Mouse (Mus musculus): ENCODE results near the gene Cyp24a1. TPM values are rescaled to one million over a fixed set of nuclear protein-coding genes. Genes with fewer than 3 reads are reported as not detected.

Gene Cyp24a1
- total RNA-seq (2012; rRNA removed): not detected in 2 replicates

GRCm38 (mm10) chr2:170497091-170497566, at the start of gene Cyp24a1:
Gene Cyp24a1 (minus strand): TSS chr2:170497145.
- TF ChIP-seq ZNF384 (IDR thresholded peaks at IDR 0.05; ENCODE audit: low read depth, low read length): no peak
- TF ChIP-seq CHD2 (IDR thresholded peaks at IDR 0.05; ENCODE audit: low read depth, low read length): no peak
- no peak for TF ChIP-seq HCFC1 (IDR thresholded peaks at IDR 0.05; ENCODE audit: borderline replicate concordance, insufficient read depth, low read length)
- TF ChIP-seq ZC3H11A (IDR thresholded peaks at IDR 0.05; ENCODE audit: borderline replicate concordance, low read depth, low read length): no peak
- no peak for TF ChIP-seq MAFK (IDR thresholded peaks at IDR 0.05; ENCODE audit: insufficient read depth, low read depth, low read length)
- Histone ChIP-seq H3K9ac (ENCODE audit: insufficient read depth, low read depth, low read length, poor library complexity, severe bottlenecking) (no peak within 1 kb of the TSS), H3K4me3 (ENCODE audit: insufficient read depth in 1 of 2, low read depth in 1 of 2, low read length in 2 of 2, poor library complexity in 1 of 2, severe bottlenecking in 1 of 2) (peak within 1 kb of the TSS; percentile 35 to 42), H3K36me3 (ENCODE audit: control insufficient read depth, insufficient read depth, low read length, poor library complexity, severe bottlenecking) (no peaks in the 10 kb centered on the region), H3K4me1 (ENCODE audit: control insufficient read depth in 2 of 2, insufficient read depth in 2 of 2, low read length in 2 of 2, poor library complexity in 1 of 2) (peaks cover 0 to 11% of the 10 kb centered on the region in 2 experiments; a peak in 2 of 4 replicates), H3K9me3 (ENCODE audit: control insufficient read depth, insufficient read depth, low read depth, low read length) (no peaks in the 10 kb centered on the region), H3K27ac (ENCODE audit: insufficient read depth, low read depth, low read length, poor library complexity, severe bottlenecking) (no peak within 1 kb of the TSS)
- DNase-seq (ENCODE audit: low read depth, low spot score): no peak
- in situ Hi-C loops (cut with MboI; ENCODE audit: low sequenced_read_pairs in 2 of 2, unreplicated experiment in 2 of 2): no loop called here

GRCm38 (mm10) chr2:170545745-170546144, 48.8 kb upstream of the Cyp24a1 start:
- Histone ChIP-seq H3K36me3 (ENCODE audit: control insufficient read depth, insufficient read depth, low read length, poor library complexity, severe bottlenecking) (no peaks in the 10 kb centered on the region), H3K9me3 (ENCODE audit: control insufficient read depth, insufficient read depth, low read depth, low read length) (no peaks in the 10 kb centered on the region), H3K27ac (ENCODE audit: insufficient read depth, low read depth, low read length, poor library complexity, severe bottlenecking) (no peak overlapping the region), H3K9ac (ENCODE audit: insufficient read depth, low read depth, low read length, poor library complexity, severe bottlenecking) (no peak overlapping the region), H3K4me3 (ENCODE audit: insufficient read depth in 1 of 2, low read depth in 1 of 2, low read length in 2 of 2, poor library complexity in 1 of 2, severe bottlenecking in 1 of 2) (no peak overlapping the region), H3K4me1 (ENCODE audit: control insufficient read depth in 2 of 2, insufficient read depth in 2 of 2, low read length in 2 of 2, poor library complexity in 1 of 2) (peaks cover 6 to 7% of the 10 kb centered on the region in 2 experiments; a peak in 3 of 4 replicates)
- TF ChIP-seq CHD2 (IDR thresholded peaks at IDR 0.05; ENCODE audit: low read depth, low read length) (no peak), ZNF384 (IDR thresholded peaks at IDR 0.05; ENCODE audit: low read depth, low read length) (no peak), ZC3H11A (IDR thresholded peaks at IDR 0.05; ENCODE audit: borderline replicate concordance, low read depth, low read length) (no peak), MAFK (IDR thresholded peaks at IDR 0.05; ENCODE audit: insufficient read depth, low read depth, low read length) (no peak), HCFC1 (IDR thresholded peaks at IDR 0.05; ENCODE audit: borderline replicate concordance, insufficient read depth, low read length) (no peak)
- in situ Hi-C loops (cut with MboI; ENCODE audit: low sequenced_read_pairs in 2 of 2, unreplicated experiment in 2 of 2): no loop called here
- DNase-seq (ENCODE audit: low read depth, low spot score): no peak

- Histone ChIP-seq H3K9me3 (ENCODE audit: control insufficient read depth, insufficient read depth, low read depth, low read length) (no peaks in the 10 kb centered on the region), H3K9ac (ENCODE audit: insufficient read depth, low read depth, low read length, poor library complexity, severe bottlenecking) (no peak overlapping the region), H3K4me1 (ENCODE audit: control insufficient read depth in 2 of 2, insufficient read depth in 2 of 2, low read length in 2 of 2, poor library complexity in 1 of 2) (peaks cover 3 to 5% of the 10 kb centered on the region in 2 experiments; a peak in 1 of 4 replicates), H3K27ac (ENCODE audit: insufficient read depth, low read depth, low read length, poor library complexity, severe bottlenecking) (no peak overlapping the region), H3K4me3 (ENCODE audit: insufficient read depth in 1 of 2, low read depth in 1 of 2, low read length in 2 of 2, poor library complexity in 1 of 2, severe bottlenecking in 1 of 2) (no peak overlapping the region), H3K36me3 (ENCODE audit: control insufficient read depth, insufficient read depth, low read length, poor library complexity, severe bottlenecking) (no peaks in the 10 kb centered on the region)
- in situ Hi-C loops (cut with MboI; ENCODE audit: low sequenced_read_pairs in 2 of 2, unreplicated experiment in 2 of 2): no loop called here
- no peak for DNase-seq (ENCODE audit: low read depth, low spot score)
- TF ChIP-seq MAFK (IDR thresholded peaks at IDR 0.05; ENCODE audit: insufficient read depth, low read depth, low read length) (no peak), ZNF384 (IDR thresholded peaks at IDR 0.05; ENCODE audit: low read depth, low read length) (no peak), ZC3H11A (IDR thresholded peaks at IDR 0.05; ENCODE audit: borderline replicate concordance, low read depth, low read length) (no peak), CHD2 (IDR thresholded peaks at IDR 0.05; ENCODE audit: low read depth, low read length) (no peak), HCFC1 (IDR thresholded peaks at IDR 0.05; ENCODE audit: borderline replicate concordance, insufficient read depth, low read length) (no peak)
Measured at GRCm38 (mm10) chr2:170544950-170545349, 48.0 kb upstream of the Cyp24a1 start.

- no peak overlapping the region for H3K9ac ChIP-seq (ENCODE audit: insufficient read depth, low read depth, low read length, poor library complexity, severe bottlenecking)
- TF ChIP-seq MAFK (IDR thresholded peaks at IDR 0.05; ENCODE audit: insufficient read depth, low read depth, low read length) (no peak), ZC3H11A (IDR thresholded peaks at IDR 0.05; ENCODE audit: borderline replicate concordance, low read depth, low read length) (no peak), CHD2 (IDR thresholded peaks at IDR 0.05; ENCODE audit: low read depth, low read length) (no peak)
- no peaks in the 10 kb centered on the region for H3K9me3 ChIP-seq (ENCODE audit: control insufficient read depth, insufficient read depth, low read depth, low read length)
- peaks cover 5 to 6% of the 10 kb centered on the region in 2 experiments; a peak in 2 of 4 replicates for H3K4me1 ChIP-seq (ENCODE audit: control insufficient read depth in 2 of 2, insufficient read depth in 2 of 2, low read length in 2 of 2, poor library complexity in 1 of 2)
- H3K36me3 ChIP-seq (ENCODE audit: control insufficient read depth, insufficient read depth, low read length, poor library complexity, severe bottlenecking): no peaks in the 10 kb centered on the region
- H3K4me3 ChIP-seq (ENCODE audit: insufficient read depth in 1 of 2, low read depth in 1 of 2, low read length in 2 of 2, poor library complexity in 1 of 2, severe bottlenecking in 1 of 2): no peak overlapping the region
- DNase-seq (ENCODE audit: low read depth, low spot score): no peak
- in situ Hi-C loops (cut with MboI; ENCODE audit: low sequenced_read_pairs in 2 of 2, unreplicated experiment in 2 of 2): no loop called here
- H3K27ac ChIP-seq (ENCODE audit: insufficient read depth, low read depth, low read length, poor library complexity, severe bottlenecking): no peak overlapping the region
Measured at GRCm38 (mm10) chr2:170544159-170544558, 47.2 kb upstream of the Cyp24a1 start.

GRCm38 (mm10) chr2:170543625-170544024, 46.7 kb upstream of the Cyp24a1 start:
- H3K9me3 ChIP-seq (ENCODE audit: control insufficient read depth, insufficient read depth, low read depth, low read length): no peaks in the 10 kb centered on the region
- TF ChIP-seq ZNF384 (IDR thresholded peaks at IDR 0.05; ENCODE audit: low read depth, low read length) (no peak), CHD2 (IDR thresholded peaks at IDR 0.05; ENCODE audit: low read depth, low read length) (no peak), HCFC1 (IDR thresholded peaks at IDR 0.05; ENCODE audit: borderline replicate concordance, insufficient read depth, low read length) (no peak), MAFK (IDR thresholded peaks at IDR 0.05; ENCODE audit: insufficient read depth, low read depth, low read length) (no peak), ZC3H11A (IDR thresholded peaks at IDR 0.05; ENCODE audit: borderline replicate concordance, low read depth, low read length) (no peak)
- no peak for DNase-seq (ENCODE audit: low read depth, low spot score)

More at GRCm38 (mm10) chr2:170543625-170544024, 46.7 kb upstream of the Cyp24a1 start:
- Histone ChIP-seq H3K4me1 (ENCODE audit: control insufficient read depth in 2 of 2, insufficient read depth in 2 of 2, low read length in 2 of 2, poor library complexity in 1 of 2) (peaks cover 6 to 8% of the 10 kb centered on the region in 2 experiments; a peak in 2 of 4 replicates), H3K27ac (ENCODE audit: insufficient read depth, low read depth, low read length, poor library complexity, severe bottlenecking) (no peak overlapping the region), H3K9ac (ENCODE audit: insufficient read depth, low read depth, low read length, poor library complexity, severe bottlenecking) (no peak overlapping the region), H3K4me3 (ENCODE audit: insufficient read depth in 1 of 2, low read depth in 1 of 2, low read length in 2 of 2, poor library complexity in 1 of 2, severe bottlenecking in 1 of 2) (no peak overlapping the region), H3K36me3 (ENCODE audit: control insufficient read depth, insufficient read depth, low read length, poor library complexity, severe bottlenecking) (no peaks in the 10 kb centered on the region)
- in situ Hi-C loops (cut with MboI; ENCODE audit: low sequenced_read_pairs in 2 of 2, unreplicated experiment in 2 of 2): no loop called here
